Mouse (Mus musculus) mature B cell (primary cell): ENCODE data around the gene Trex1.

Source experiments
- in situ Hi-C: fragments of 300-500 bp; cut with MboI; formaldehyde crosslinking; loops from 2 replicates; pipeline ENCODE4 v1.14.3; 2019

Gene Trex1

DNA sequence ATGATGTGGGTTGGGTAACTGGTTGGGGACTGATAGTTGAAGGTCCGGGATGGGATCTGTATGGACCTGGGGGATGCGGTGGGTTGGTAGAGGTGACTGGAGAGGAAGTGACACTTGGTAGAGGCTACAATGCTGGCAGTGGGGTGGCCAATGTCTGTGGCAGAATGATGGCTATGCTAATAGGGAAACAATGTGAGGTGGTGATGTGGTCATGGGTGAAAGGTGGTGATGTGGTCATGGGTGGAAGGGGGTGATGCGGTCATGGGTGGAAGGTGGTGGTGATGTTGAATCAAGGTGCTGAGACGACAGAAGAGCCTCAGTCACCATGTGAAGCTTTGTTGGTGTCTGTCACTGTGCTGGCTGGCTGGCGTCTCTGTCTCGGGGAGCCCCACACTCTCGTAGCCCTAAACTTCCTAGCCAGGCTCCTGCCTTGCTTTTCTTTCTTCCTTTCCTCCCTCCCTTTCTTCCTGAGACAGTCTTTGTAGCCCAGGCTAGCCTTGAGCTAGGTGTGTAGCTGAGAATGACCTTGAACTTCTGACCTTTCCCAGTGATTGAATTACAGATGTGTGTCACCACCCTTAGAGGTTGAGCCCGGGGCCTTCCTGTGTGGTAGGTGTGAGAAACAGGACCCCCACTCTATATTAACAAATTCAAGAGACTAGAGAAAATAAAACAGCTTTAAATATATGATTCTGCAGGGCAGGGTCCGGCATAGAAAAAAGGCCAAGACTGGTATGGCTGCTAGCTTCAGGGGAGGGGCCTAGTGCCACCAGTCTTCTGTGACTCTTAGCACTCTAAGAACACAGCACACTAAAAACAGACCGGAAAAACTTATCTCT lies 7.7 kb downstream of the Trex1 start:
- in situ Hi-C loops, result no loop called here

DNA sequence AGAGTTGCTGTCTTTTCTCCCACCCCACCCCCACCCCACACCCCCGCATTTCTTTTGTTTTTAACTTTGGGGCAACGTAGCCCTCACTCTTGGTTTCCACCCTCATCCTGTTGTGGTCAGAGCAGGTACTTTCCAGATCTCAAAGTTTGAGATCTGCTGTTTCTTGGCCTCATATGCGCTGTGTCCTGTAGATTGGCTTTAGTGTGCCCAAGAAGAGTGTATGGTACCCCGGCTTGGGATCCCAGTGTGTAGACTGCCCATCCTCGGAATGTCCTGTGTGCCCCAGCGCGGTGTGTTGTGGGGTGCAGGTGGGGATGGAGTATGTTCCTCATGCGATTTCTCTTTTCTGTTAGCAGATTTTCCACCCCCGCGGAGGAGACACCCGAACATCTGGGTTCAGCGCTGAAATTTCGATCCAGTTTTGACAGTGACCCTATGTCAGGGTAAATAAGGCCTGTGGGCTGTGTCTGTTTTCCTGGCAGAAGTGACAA lies 8.5 kb downstream of the Trex1 start:
- in situ Hi-C loops, result no loop called here

DNA sequence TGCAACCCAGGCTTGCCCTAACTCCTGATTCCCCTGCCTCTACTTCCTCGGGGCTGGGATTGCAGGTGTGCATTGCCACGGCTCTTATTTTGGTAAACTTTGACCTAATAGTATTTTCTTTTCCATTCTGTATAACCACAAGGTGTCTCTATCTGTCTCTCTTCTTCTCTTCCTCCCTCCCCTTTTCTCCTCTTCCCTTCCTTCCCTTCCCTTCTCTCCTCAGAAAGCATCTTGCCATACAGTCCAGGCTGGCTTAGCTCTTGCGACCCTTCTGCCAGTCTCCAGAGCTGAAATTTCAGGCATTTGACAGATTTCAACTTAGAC lies 8.9 kb downstream of the Trex1 start:
- in situ Hi-C loops, result no loop called here

DNA sequence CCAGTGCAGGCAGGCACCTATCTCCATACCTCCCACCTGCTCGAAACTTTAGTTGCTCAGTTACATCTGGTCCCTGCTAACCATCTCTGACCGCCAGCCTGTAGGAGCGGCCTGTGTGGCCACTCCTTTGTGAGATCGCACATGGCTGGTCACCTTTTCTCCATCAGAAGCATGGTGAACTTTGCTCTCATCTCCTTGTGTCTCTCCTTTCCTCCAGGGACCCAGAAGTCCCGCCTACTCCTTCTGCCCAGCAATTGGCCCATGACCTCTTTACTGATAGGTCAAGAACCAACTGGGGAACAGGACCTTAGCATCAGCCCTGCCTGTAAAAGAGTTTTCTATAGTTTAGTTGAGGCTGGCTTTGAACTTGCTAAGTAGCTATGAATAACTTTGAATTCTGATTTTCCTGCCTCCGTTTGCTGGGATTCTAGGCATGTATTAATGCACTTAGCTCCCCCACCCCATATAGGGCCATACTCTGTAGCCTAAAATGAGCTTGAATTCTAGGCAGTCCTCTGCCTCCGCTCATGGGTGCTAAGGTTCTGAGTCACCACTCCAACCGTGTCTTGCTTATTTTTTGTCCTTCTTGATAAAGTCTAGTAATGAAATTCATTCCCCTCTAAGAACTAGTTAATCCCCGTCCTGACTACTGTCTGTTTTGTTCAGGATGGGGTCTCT lies 9.4 kb downstream of the Trex1 start:
- in situ Hi-C loops, result no loop called here

DNA sequence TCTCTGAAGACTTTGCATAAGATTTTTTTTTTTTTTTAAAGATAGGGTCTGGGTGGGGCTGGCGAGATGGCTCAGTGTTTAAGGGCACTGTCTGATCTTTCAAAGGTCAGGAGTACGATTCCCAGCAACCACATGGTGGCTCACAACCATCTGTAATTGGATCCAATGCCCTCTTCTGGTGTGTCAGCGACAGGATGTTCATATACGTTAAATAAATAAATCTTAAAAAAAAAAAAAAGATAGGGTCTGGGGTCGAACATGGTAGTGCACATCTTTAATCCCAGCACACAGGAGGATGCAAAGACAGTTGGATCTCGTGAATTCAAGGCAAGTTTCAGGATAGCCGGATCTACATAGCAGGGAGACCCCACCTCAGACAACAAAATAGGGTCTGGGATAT lies 10.2 kb downstream of the Trex1 start:
- in situ Hi-C loops, result no loop called here

DNA sequence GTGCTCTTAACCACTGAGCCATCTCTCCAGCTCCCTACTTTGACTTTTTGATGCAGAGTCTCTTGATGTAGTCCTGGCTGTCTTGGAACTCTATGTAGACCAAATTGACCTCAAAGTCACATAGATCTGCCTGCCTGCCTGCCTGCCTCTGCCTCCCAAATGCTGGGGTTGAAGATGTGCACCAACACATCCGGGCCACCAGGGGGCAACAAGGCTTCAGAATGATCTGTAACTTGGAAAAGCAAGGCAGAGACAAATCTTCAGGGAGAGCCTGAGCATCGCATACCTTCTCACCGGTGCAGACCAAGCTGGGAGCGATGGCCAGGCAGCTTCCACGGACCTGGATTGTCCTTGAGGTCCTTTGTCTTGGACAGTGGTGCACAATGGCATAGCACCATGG lies 13.2 kb downstream of the Trex1 start:
- in situ Hi-C loops, result no loop called here

DNA sequence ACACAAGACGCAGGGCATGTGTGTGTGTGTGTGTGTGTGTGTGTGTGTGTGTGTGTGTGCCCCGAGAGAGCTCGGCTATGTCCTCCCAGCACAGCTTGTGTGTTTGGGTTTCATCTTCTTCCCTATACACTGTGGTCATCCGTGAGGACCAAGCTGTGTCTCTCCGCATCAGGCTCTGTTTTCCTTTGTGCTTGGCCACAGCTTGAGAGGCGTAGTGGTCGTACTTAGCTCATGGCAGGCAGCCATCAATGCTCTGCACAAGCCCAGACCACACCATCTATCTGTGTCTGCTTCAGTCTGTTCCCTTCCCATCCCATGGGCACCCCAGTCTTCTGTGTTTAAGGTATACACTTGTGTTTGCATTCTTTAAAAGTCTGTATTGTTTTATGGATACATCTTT lies 18.2 kb downstream of the Trex1 start:
- in situ Hi-C loops, result no loop called here

DNA sequence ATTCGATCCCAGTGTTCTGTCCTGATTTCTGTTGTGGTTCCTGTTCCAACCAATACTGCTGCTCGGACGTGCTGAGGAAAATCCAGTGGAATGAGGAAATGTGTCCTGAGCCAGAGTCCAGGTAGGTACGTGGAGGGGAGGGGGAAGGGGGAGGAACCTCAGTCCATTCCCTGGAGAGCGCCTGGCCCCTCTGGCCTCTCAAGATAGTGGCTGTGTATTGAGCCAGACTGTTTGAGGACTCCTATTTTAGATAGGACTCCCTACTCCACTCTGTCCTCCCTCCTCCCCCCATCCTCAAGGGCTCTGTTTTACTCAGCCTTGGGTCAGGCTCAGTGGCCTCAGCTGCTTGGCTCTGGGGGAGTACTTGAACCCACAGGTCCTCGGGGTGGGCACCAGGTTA lies 18.6 kb downstream of the Trex1 start:
- in situ Hi-C loops, result no loop called here

DNA sequence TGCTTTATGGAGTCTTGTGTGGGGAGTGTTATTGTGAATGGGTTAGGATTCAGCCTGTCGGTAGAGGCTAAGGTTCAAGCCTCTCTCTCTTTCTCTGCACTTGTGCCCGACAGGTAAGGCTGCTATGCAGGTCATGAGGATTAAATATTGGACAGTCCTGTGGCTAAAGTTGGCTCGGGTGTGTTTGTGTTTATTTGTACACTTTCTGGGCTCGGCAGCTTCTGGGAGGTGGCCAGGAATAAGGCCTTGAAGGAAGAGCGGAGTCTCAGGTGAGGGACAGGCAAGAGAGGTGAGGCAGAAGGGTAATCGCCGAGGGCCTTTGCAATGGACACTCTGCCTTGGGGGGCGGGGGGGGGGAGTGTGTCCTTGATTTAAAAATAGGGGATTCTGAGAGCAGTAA lies 19.3 kb downstream of the Trex1 start:
- in situ Hi-C loops, result no loop called here

DNA sequence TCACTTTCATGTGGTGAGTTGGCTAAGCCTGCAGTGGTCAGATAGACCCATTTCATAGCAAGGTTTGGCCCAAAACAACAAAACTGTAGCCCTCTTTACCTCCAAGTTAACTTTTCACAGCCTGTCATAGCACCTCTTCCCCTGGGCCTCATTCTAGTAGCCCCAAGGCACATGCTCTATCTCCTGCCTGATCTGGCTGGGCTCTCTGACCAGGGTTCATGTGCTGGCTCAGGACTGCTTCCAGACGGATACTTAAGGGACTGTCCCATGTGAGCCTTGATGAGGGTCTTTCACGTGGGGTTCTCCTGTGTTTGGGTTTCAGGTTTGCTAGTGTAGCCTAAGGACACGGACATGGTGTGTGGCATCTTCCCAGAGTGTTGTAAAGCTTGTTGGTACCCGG lies 19.9 kb downstream of the Trex1 start:
- in situ Hi-C loops, result no loop called here

DNA sequence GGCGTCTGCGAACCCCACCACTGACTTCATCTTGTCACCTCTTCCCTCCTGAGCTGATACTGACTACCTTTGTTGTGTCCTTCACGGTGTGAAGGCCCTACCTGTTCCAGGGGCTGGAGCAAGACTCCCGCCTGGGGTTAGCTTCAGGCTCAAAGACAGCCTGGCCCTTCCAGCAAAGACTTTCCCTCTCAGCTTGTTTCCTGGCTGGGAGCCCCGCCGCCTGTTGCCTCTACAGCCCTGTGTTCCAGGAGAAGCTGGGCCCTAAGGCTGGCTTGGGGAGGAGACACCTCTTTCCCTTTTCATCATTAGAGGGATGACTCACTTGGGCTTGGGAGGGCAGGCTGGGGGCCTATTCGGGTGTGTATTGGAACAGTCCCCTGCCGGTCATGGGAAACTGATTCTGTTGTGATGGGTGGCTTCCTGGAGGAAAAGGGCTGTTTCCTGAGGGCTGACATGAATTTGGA lies 20.6 kb downstream of the Trex1 start:
- in situ Hi-C loops, result no loop called here

DNA sequence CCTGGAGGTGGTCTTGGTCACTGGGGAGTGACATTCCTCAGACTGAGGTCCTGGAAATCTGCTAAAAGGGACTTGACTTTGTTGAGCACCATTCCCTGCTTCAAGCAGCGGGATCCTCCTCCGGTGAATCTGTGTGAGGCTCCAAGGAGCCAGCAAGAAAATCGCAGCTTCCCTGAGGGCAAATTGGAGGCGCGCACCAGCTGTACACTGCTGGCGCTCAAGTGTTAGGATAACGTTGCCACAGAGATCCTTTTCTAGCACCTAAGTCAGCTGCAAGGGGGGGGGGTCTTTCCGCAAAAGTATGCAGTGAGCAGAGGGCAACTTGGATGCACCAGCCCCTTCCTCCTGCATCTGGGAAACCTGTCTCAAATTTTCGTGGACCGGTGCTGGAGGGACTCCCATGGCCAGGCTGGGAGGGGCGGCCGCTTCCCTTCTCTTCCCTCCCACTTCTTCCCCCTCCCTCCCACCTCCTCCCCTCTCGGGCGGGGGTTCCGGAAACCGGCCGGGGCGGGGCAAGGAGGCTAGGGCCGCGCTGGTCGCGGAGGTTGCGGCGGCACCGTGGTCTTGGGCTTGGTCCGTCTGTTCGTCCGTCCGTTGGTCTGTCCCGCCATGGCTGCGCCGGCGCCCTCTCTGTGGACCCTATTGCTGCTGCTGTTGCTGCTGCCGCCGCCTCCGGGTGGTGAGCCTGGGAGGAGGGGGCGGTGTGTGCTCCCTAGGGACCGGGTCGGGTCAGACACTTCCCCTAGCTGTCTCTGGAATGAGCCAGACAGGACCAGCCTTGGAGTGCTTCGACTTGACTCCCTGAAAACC lies 21.2 kb downstream of the Trex1 start, which contains the start of gene Shisa5:
Gene Shisa5 (plus strand): TSS at position 480 of the 810 bp plus-strand sequence.
- in situ Hi-C loops, result no loop called here

DNA sequence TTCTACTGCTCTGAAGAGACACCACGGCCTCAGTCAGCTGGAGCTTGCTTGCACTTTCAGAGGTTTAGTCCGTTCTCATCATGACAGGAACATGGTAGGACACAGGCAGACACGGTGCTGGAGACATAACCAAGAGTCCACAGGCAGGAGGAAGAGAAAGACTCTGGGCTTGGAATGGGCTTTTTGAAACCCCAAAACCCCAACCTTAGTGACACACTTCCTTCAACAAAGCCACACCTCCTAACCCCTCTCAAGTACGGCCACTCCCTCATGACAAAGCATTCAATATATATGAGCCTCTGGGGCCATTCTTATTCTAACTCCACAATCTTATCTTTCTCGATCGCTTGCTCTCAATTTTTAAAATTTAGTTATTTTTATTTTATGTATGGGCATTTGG lies 27.1 kb downstream of the Trex1 start:
- in situ Hi-C loops, result no loop called here

DNA sequence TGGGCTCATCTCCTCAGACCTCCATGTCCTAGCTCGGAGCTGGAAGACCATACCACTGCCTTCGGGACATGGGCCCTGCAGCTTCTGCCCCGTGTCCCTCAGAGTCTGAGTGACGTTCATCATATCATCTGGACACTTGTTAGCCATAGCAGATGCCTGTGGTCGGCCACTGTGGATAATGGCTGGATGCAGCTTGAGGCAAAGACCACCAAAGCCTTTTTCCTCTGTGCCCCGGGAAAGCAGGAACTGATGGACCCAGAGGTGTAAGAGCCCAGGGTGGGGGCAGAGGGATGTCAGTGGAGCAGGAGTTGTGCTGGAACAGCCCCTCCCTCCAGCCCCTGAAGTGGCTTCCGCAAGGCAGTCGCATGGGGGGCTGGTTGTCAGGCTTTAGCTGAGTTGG lies 27.8 kb downstream of the Trex1 start:
- in situ Hi-C loops, result no loop called here

DNA sequence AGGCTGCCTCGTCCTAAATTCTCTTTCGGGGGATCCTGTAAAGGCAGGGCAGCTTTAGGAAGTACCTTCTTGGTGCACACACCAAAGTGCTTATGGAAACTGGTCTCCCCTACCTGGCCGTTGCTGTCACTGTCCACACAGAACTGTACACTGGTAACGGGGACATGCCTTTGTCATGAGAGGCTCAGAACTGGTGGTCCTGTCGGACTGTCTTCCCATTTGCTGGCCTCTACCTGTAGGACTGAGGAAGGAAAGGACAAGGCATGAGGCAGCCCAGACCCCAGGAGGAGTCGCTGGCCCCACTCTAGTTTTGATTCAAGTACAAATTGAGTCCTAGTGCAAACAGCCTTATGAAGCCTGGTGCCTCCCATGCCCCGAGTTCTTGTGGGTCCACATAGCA lies 28.5 kb downstream of the Trex1 start:
- in situ Hi-C loops, result no loop called here

DNA sequence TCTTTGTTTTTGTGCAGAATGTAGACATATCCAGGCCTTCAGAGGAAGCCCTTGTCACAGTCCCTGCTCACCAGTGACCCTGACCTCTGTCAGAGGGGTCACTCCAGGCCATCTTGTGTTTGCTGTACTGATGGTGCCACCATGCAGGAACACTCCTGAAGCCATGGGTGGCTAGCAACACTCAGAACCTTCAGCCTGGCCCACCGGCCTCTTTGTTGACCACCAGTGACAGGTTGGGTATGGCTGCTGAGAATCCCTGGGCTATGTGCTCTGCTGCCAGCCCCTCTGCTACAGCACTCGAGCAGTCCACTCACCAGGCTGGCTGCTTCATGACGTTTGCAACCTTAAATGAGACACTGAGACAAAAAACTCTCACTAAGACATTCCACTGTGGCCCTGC lies 29.2 kb downstream of the Trex1 start:
- in situ Hi-C loops, result no loop called here

DNA sequence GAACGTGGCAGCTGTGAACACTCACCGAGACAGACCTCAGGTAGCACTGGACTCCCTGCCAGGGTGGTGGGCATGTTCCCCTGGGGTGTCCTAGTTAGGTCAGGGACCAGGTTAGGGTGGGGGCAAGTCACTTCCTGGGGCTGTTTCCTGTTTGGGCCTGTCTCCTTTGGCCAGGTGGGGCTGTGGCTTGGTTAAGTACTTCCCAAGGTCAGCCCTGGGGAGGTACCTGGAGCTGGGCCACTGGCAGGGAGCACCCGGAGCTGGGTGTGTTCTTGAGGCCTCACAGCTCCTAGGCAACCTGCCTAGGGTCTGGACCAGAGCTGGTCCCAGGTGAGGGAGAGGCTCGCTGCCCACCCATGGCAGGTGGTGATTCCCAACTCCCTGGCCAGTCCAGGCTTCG lies 30.6 kb downstream of the Trex1 start:
- in situ Hi-C loops, result no loop called here

DNA sequence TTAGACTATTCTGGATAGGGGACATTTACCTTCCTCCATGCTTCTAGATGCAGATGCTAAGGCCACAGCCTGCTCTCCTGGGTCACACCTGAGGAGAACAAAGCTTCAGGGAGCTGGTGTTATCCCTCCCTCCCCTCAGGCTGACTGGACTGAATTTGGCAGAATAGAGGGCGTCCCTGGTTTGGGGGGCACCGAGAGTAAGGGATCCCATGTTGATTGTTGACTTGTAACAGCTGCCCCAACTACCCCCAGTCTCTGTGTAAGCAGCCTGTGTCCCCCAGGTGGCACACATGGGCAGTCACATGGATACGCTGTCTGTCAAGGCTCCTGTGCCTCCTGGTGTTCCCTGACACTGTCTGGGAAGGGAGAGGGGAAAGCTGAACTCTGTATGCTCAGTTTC lies 31.1 kb downstream of the Trex1 start:
- in situ Hi-C loops, result no loop called here

DNA sequence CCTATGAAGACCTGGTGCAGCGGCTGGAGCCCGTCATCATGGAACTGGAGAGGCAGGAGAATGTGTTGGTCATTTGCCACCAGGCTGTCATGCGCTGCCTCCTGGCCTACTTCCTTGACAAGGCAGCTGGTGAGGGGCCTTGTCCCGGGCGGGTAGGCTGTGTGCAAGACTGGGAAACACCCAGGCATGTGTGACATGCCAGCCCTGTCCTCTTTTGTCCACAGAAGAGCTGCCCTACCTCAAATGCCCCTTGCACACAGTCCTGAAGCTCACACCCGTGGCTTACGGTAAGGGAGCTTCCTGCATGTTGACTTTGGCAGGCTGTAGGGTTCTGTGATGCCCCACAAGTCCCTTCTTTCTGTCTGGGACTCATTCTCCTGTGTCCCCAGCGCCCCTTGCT lies 32.0 kb downstream of the Trex1 start:
- in situ Hi-C loops, result no loop called here

DNA sequence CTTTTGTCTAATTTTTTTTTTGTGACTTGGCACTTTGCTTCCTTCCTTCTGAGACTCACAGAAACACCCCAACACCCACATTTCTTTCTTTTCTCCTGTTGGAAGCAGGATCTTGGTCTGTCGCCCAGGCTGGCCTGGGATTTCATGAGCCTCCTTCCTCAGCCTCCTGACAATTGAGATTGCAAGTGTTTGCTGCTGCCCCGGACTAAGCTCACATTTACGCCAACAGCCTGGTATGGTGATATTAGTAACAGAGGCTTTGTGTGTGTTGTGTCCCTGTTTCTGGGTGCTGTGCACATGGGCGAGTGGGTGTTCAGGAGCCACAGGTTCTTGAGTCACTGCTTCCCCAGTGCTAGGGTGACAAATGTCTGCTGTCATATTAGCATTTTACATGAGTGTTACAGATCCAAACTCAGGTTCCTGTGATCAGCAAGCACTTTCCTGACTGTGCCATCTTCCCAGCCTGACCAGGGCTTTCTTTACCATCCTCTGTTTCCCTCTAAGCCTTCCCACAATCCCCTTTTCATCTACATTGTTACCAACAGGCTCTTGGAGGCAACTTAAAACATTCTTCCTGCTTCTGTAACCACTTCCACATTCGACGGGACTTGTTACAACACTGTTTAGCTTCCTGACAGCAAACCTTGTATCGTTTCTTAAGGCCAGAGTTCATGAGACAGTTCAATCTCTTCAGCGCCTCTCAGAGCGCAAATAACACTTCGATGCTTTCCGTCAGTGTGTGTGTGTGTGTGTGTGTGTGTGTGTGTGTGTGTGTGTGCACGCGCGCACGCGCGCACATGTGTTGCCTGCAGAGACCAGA lies 36.5 kb downstream of the Trex1 start:
- in situ Hi-C loops, result no loop called here

DNA sequence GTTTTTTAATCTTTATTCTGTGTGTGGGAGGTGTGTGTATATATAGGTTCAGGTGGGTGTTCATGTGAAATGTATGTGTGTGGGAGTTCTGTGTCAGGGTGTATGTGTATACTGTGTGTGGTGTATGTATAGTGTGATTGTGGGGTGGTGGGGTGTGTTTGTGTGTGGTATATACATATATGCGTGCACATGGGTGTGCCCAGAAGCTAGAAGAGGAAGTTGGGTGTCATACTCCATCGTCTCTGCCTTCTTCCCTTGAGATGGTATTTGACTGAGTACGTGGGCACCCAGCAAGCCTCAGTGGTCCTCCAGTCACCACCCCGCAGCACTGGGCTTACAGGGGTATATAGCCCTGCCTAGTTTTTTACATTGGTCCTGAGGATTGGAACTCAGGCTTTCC lies 38.1 kb downstream of the Trex1 start:
- in situ Hi-C loops, result no loop called here
